8 mouse cellular contexts compared by ENCODE assay signal in genomic region chr12:11437266-11437906, GRCm38 (mm10). TPM values are rescaled to one million over a fixed set of nuclear protein-coding genes. Genes with fewer than 3 reads are reported as not detected.
DNase-seq lines count a peak whose midpoint lies in the region; ATAC-seq and TF ChIP-seq lines count a peak whose summit lies in the region.

No protein-coding gene starts in this region.

- 0 out of 2 replicates have a peak, but pooled peaks cover 3% of the 10 kb centered on the region for H3K9me3 ChIP-seq in ES-Bruce4 (replicated peaks; ENCODE audit: control insufficient read depth, insufficient read depth, low read length, poor library complexity, severe bottlenecking)
- no peaks in the 10 kb centered on the region for H3K9me3 ChIP-seq in forebrain, embryonic 14.5 days (replicated peaks; ENCODE audit: control insufficient read depth, low read length)
- H3K9me3 ChIP-seq in liver, embryonic 13.5 days (replicated peaks): no peaks in the 10 kb centered on the region; the same call in 1 of the 2 replicates
- no peaks in the 10 kb centered on the region for H3K9me3 ChIP-seq in neural tube, embryonic 13.5 days

- WGBS in forebrain, embryonic 14.5 days: 14% methylated on average over 17 of the region's 17 CpGs
- 15% methylated on average over 17 of the region's 17 CpGs for WGBS in liver, embryonic 13.5 days (ENCODE audit: insufficient replicate concordance)
- 16% methylated on average over 17 of the region's 17 CpGs for WGBS in neural tube, embryonic 13.5 days

- H3K4me1 ChIP-seq in ES-Bruce4 (ENCODE audit: control insufficient read depth, insufficient read depth, low read length): no peaks in the 10 kb centered on the region
- H3K4me1 ChIP-seq in forebrain, embryonic 14.5 days (ENCODE audit: control insufficient read depth, insufficient read depth, low read length): peaks cover 5% of the 10 kb centered on the region; the same call in 1 of the 2 replicates
- H3K4me1 ChIP-seq in liver, embryonic 13.5 days (replicated peaks): no peaks in the 10 kb centered on the region
- H3K4me1 ChIP-seq in neural tube, embryonic 13.5 days (replicated peaks): peaks cover 21% of the 10 kb centered on the region

- DNase-seq in forebrain, embryonic 14.5 days (ENCODE audit: low spot score): peak; percentile 92
- DNase-seq in heart, postnatal 10 days: peak; percentile 75 to 84
- peak; percentile 54 to 85 for DNase-seq in kidney, postnatal 36 days
- DNase-seq in liver, embryonic 13.5 days: peak; percentile 12
- DNase-seq in thymus, postnatal 36 days: peak; percentile 13 to 19

- TF ChIP-seq CTCF in ES-Bruce4 (IDR thresholded peaks at IDR 0.05; ENCODE audit: low read depth, low read length): peak; percentile 64

- TF ChIP-seq EP300 in ES-Bruce4 (IDR thresholded peaks at IDR 0.05; ENCODE audit: insufficient read depth, low read depth, low read length): no peak

- H3K27me3 ChIP-seq in ES-Bruce4 (ENCODE audit: control insufficient read depth, insufficient read depth, low read length, poor library complexity, severe bottlenecking): 0 out of 2 replicates have a peak, but pooled peaks cover 5% of the 10 kb centered on the region
- no peaks in the 10 kb centered on the region for H3K27me3 ChIP-seq in forebrain, embryonic 14.5 days (replicated peaks; ENCODE audit: control insufficient read depth, insufficient read depth, low read length)
- peaks cover 44% of the 10 kb centered on the region for H3K27me3 ChIP-seq in liver, embryonic 13.5 days
- peaks cover 30% of the 10 kb centered on the region for H3K27me3 ChIP-seq in neural tube, embryonic 13.5 days

- H3K4me2 ChIP-seq in forebrain, embryonic 14.5 days (ENCODE audit: low read length): peak overlapping the region; percentile 87
- peak overlapping the region; percentile 47 for H3K4me2 ChIP-seq in liver, embryonic 13.5 days
- H3K4me2 ChIP-seq in neural tube, embryonic 13.5 days: peak overlapping the region; percentile 72

- no peak overlapping the region for H3K27ac ChIP-seq in ES-Bruce4 (ENCODE audit: insufficient read depth, low read length)
- H3K27ac ChIP-seq in forebrain, embryonic 14.5 days (ENCODE audit: low read depth, low read length): no peak overlapping the region
- H3K27ac ChIP-seq in liver, embryonic 13.5 days: no peak overlapping the region
- peak overlapping the region; percentile 55; the same call in 1 of the 2 replicates for H3K27ac ChIP-seq in neural tube, embryonic 13.5 days (replicated peaks)

- intact Hi-C loops in heart, postnatal 10 days (cut with DNase I): loop anchor here (2.0 kb wide), 1 partner anchor 87 kb away; no protein-coding TSS in a partner anchor

- peak; percentile 63 for ATAC-seq in cerebellum, adult (ENCODE audit: insufficient number of reproducible peaks, low FRiP score, low TSS enrichment)
- peak; percentile 49 for ATAC-seq in forebrain, embryonic 14.5 days
- ATAC-seq in liver, embryonic 13.5 days (ENCODE audit: low read depth): no peak
- ATAC-seq in neural tube, embryonic 13.5 days (ENCODE audit: low read depth): peak; percentile 28; the same call in 1 of the 2 replicates

- no peak overlapping the region for H3K4me3 ChIP-seq in ES-Bruce4 (ENCODE audit: low read depth, low read length)
- peak overlapping the region; percentile 40 for H3K4me3 ChIP-seq in forebrain, embryonic 14.5 days (ENCODE audit: low read depth, low read length)
- H3K4me3 ChIP-seq in liver, embryonic 13.5 days (replicated peaks): peak overlapping the region; percentile 28; the same call in 1 of the 2 replicates
- H3K4me3 ChIP-seq in neural tube, embryonic 13.5 days: peak overlapping the region; percentile 46

- no peak for TF ChIP-seq POLR2A in ES-Bruce4 (IDR thresholded peaks at IDR 0.05; ENCODE audit: insufficient read depth, low read length)

- peak overlapping the region; percentile 36; the same call in 1 of the 2 replicates for H3K9ac ChIP-seq in ES-Bruce4 (ENCODE audit: low read depth, poor library complexity, severe bottlenecking)
- no peak overlapping the region for H3K9ac ChIP-seq in forebrain, embryonic 14.5 days (ENCODE audit: low read length)
- H3K9ac ChIP-seq in liver, embryonic 13.5 days: no peak overlapping the region
- peak overlapping the region; percentile 65; the same call in 1 of the 2 replicates for H3K9ac ChIP-seq in neural tube, embryonic 13.5 days

- no peaks in the 10 kb centered on the region for H3K36me3 ChIP-seq in ES-Bruce4 (ENCODE audit: control insufficient read depth, insufficient read depth, low read length, poor library complexity, severe bottlenecking)
- no peaks in the 10 kb centered on the region for H3K36me3 ChIP-seq in forebrain, embryonic 14.5 days (ENCODE audit: control insufficient read depth, insufficient read depth, low read length)
- no peaks in the 10 kb centered on the region for H3K36me3 ChIP-seq in liver, embryonic 13.5 days
- H3K36me3 ChIP-seq in neural tube, embryonic 13.5 days: no peaks in the 10 kb centered on the region

RNA-seq across cellular contexts. Expression of gene Vsnl1, which starts 1.0 kb away (rescaled TPM):
- 0.36 TPM in 1 of 2 replicates, not detected in the other for polyA plus RNA-seq in ES-Bruce4 (2011; ENCODE audit: insufficient read depth, insufficient read length, low read depth, missing spikeins)
- 12.8 and 19.7 TPM in 2 replicates for polyA plus RNA-seq in forebrain, embryonic 14.5 days (2014; fragmentation: Nextera tagmentation; extraction: Ambion mirVana)
- total RNA-seq in heart, postnatal 10 days (2021): 1 to 10 TPM in 1 of 2 experiments, under 1 TPM in 1; 0.45 to 1.8 TPM
- 0.15 and 0.20 TPM in 2 replicates for polyA plus RNA-seq in liver, embryonic 13.5 days (2015; fragmentation: Nextera tagmentation; extraction: Ambion mirVana)
- polyA plus RNA-seq in neural tube, embryonic 13.5 days (2015; fragmentation: Nextera tagmentation; extraction: Ambion mirVana): 30.0 and 37.0 TPM in 2 replicates

RNA-seq across cellular contexts. Expression of gene Rad51ap2, which starts 18.5 kb away (rescaled TPM):
- not detected in 2 replicates for polyA plus RNA-seq in ES-Bruce4 (2011; ENCODE audit: insufficient read depth, insufficient read length, low read depth, missing spikeins)
- 0.09 and 0.15 TPM in 2 replicates for polyA plus RNA-seq in forebrain, embryonic 14.5 days (2014; fragmentation: Nextera tagmentation; extraction: Ambion mirVana)
- total RNA-seq in heart, postnatal 10 days (2021): not detected
- polyA plus RNA-seq in liver, embryonic 13.5 days (2015; fragmentation: Nextera tagmentation; extraction: Ambion mirVana): not detected in 2 replicates
- 0.15 and 0.20 TPM in 2 replicates for polyA plus RNA-seq in neural tube, embryonic 13.5 days (2015; fragmentation: Nextera tagmentation; extraction: Ambion mirVana)

Comparison
In these comparisons a context has a peak if more than half of its experiments do, and no peak if none do; other contexts are left out.
1. H3K9ac ChIP-seq: peak in ES-Bruce4 (single experiment) and neural tube, embryonic 13.5 days (single experiment); none in forebrain, embryonic 14.5 days (single experiment) and liver, embryonic 13.5 days (single experiment).
2. DNase-seq: peak in every context shown above with its lines; median percentile 92 in forebrain, embryonic 14.5 days; 80 in heart, postnatal 10 days; 70 in kidney, postnatal 36 days; 16 in thymus, postnatal 36 days; 12 in liver, embryonic 13.5 days.
3. RNA of gene Vsnl1, which starts 1.0 kb away (polyA plus RNA-seq): 30.0 to 37.0 TPM in neural tube, embryonic 13.5 days and 12.8 to 19.7 TPM in forebrain, embryonic 14.5 days; 0.36 TPM in ES-Bruce4 and 0.15 to 0.20 TPM in liver, embryonic 13.5 days; every median in the first group is over 10 times any median in the second.
4. Peak in every context shown above with its lines, with median percentiles within 50 percentile points of each other: H3K4me2 ChIP-seq.